Mouse (Mus musculus) lung, postnatal 0 days (tissue): ENCODE results near the gene Map4.
"Not testable (repeated sequence)": the region's sequence is repeated elsewhere in the genome, so short reads cannot be mapped to it uniquely, and the experiment has no call there.

ENCODE experiments used
- CTCF ChIP-seq: IDR thresholded peaks from 2 replicates; pipeline ENCODE4 v1.5.1; 2016; ENCODE audit warnings: antibody characterized with exemption, mild to moderate bottlenecking
- EP300 ChIP-seq: IDR thresholded peaks from 2 replicates; pipeline ENCODE4 v1.6.1; 2016; ENCODE audit warnings: antibody characterized with exemption, mild to moderate bottlenecking, control low read depth

GRCm38 (mm10) chr9:109971711-109972110 lies 40.5 kb downstream of the Map4 start:
- not testable (repeated sequence) for TF ChIP-seq CTCF, EP300
